Mouse (Mus musculus): ENCODE results near the gene Dtx2. TPM values are rescaled to one million over a fixed set of nuclear protein-coding genes. Genes with fewer than 3 reads are reported as not detected.
A peak's percentile ranks its signal among the peaks of the same experiment; 100 is the strongest.

Dtx2 gene
- polyA plus RNA-seq, 1 experiment from 2014 or later: 21.4 TPM

- Histone ChIP-seq H3K4me2 (replicated peaks) (no peak overlapping the region), H3K9ac (no peak overlapping the region), H3K27ac (no peak overlapping the region), H3K4me3 (replicated peaks) (no peak overlapping the region), H3K36me3 (peaks cover 22% of the 10 kb centered on the region; the same call in 1 of the 2 replicates), H3K4me1 (replicated peaks) (0 out of 2 replicates have a peak, but pooled peaks cover 6% of the 10 kb centered on the region), H3K9me3 (no peaks in the 10 kb centered on the region), H3K27me3 (replicated peaks) (no peaks in the 10 kb centered on the region)
- WGBS: 87% methylated on average over 10 of the region's 10 CpGs
- no peak for ATAC-seq
Measured at GRCm38 (mm10) chr5:136014877-136015276, 20.3 kb downstream of the Dtx2 start.

- Histone ChIP-seq H3K27me3 (replicated peaks) (no peaks in the 10 kb centered on the region), H3K4me3 (replicated peaks) (no peak overlapping the region), H3K9ac (no peak overlapping the region), H3K36me3 (peaks cover 20% of the 10 kb centered on the region; the same call in 1 of the 2 replicates), H3K4me2 (replicated peaks) (no peak overlapping the region), H3K4me1 (replicated peaks) (0 out of 2 replicates have a peak, but pooled peaks cover 6% of the 10 kb centered on the region), H3K9me3 (no peaks in the 10 kb centered on the region), H3K27ac (no peak overlapping the region)
- ATAC-seq: no peak
- WGBS: 75% methylated on average over 10 of the region's 10 CpGs
Measured at GRCm38 (mm10) chr5:136015586-136015985, 21.0 kb downstream of the Dtx2 start.

GRCm38 (mm10) chr5:136016014-136016876 lies 21.6 kb downstream of the Dtx2 start:
- Histone ChIP-seq H3K9me3 (no peaks in the 10 kb centered on the region), H3K4me1 (replicated peaks) (0 out of 2 replicates have a peak, but pooled peaks cover 6% of the 10 kb centered on the region), H3K9ac (no peak overlapping the region), H3K27me3 (replicated peaks) (no peaks in the 10 kb centered on the region), H3K4me2 (replicated peaks) (no peak overlapping the region), H3K36me3 (peaks cover 19% of the 10 kb centered on the region; the same call in 1 of the 2 replicates), H3K4me3 (replicated peaks) (no peak overlapping the region), H3K27ac (0 out of 2 replicates have a peak overlapping the region, but pooled peaks have one; percentile 14)
- 76% methylated on average over 10 of the region's 10 CpGs for WGBS
- ATAC-seq: peak; percentile 46; the same call in 1 of the 2 replicates

- Histone ChIP-seq H3K4me1 (replicated peaks) (0 out of 2 replicates have a peak, but pooled peaks cover 6% of the 10 kb centered on the region), H3K27me3 (replicated peaks) (no peaks in the 10 kb centered on the region), H3K27ac (no peak overlapping the region), H3K36me3 (peaks cover 9% of the 10 kb centered on the region; the same call in 1 of the 2 replicates), H3K9ac (no peak overlapping the region), H3K9me3 (no peaks in the 10 kb centered on the region), H3K4me2 (replicated peaks) (no peak overlapping the region), H3K4me3 (replicated peaks) (no peak overlapping the region)
- WGBS: 83% methylated on average over 6 of the region's 6 CpGs
- no peak for ATAC-seq
Measured at GRCm38 (mm10) chr5:136017262-136017661, 22.7 kb downstream of the Dtx2 start.

- H3K27ac ChIP-seq: no peak overlapping the region
- H3K36me3 ChIP-seq: 0 out of 2 replicates have a peak, but pooled peaks cover under 1% of the 10 kb centered on the region
- ATAC-seq: no peak
- no peaks in the 10 kb centered on the region for H3K27me3 ChIP-seq (replicated peaks)
- 0 out of 2 replicates have a peak, but pooled peaks cover 6% of the 10 kb centered on the region for H3K4me1 ChIP-seq (replicated peaks)
- 77% methylated on average over 2 of the region's 2 CpGs for WGBS
- H3K9me3 ChIP-seq: no peaks in the 10 kb centered on the region
- no peak overlapping the region for H3K9ac ChIP-seq
- H3K4me3 ChIP-seq (replicated peaks): no peak overlapping the region
- no peak overlapping the region for H3K4me2 ChIP-seq (replicated peaks)
Measured at GRCm38 (mm10) chr5:136018726-136019125, 24.1 kb downstream of the Dtx2 start.

GRCm38 (mm10) chr5:136019907-136020306 lies 25.3 kb downstream of the Dtx2 start:
- H3K4me2 ChIP-seq (replicated peaks): no peak overlapping the region
- H3K36me3 ChIP-seq: no peaks in the 10 kb centered on the region
- no peak overlapping the region for H3K27ac ChIP-seq
- H3K4me1 ChIP-seq (replicated peaks): 0 out of 2 replicates have a peak, but pooled peaks cover 4% of the 10 kb centered on the region
- H3K9ac ChIP-seq: no peak overlapping the region
- no peaks in the 10 kb centered on the region for H3K9me3 ChIP-seq
- peak; percentile 47 for ATAC-seq
- WGBS: 23% methylated on average over 1 of the region's 1 CpGs
- no peaks in the 10 kb centered on the region for H3K27me3 ChIP-seq (replicated peaks)
- H3K4me3 ChIP-seq (replicated peaks): no peak overlapping the region

GRCm38 (mm10) chr5:136025712-136026111 lies 31.1 kb downstream of the Dtx2 start:
- Histone ChIP-seq H3K9me3 (no peaks in the 10 kb centered on the region), H3K27ac (no peak overlapping the region), H3K27me3 (replicated peaks) (no peaks in the 10 kb centered on the region), H3K4me2 (replicated peaks) (no peak overlapping the region), H3K36me3 (peaks cover 14% of the 10 kb centered on the region; the same call in 1 of the 2 replicates), H3K9ac (no peak overlapping the region), H3K4me3 (replicated peaks) (no peak overlapping the region), H3K4me1 (replicated peaks) (no peaks in the 10 kb centered on the region)
- WGBS: 86% methylated on average over 3 of the region's 3 CpGs
- ATAC-seq: no peak

GRCm38 (mm10) chr5:136026859-136027258 lies 32.3 kb downstream of the Dtx2 start:
- Histone ChIP-seq H3K27ac (no peak overlapping the region), H3K4me3 (replicated peaks) (no peak overlapping the region), H3K4me1 (replicated peaks) (no peaks in the 10 kb centered on the region), H3K4me2 (replicated peaks) (no peak overlapping the region), H3K27me3 (replicated peaks) (no peaks in the 10 kb centered on the region), H3K9ac (no peak overlapping the region), H3K36me3 (peaks cover 22% of the 10 kb centered on the region), H3K9me3 (no peaks in the 10 kb centered on the region)
- no peak for ATAC-seq
- 88% methylated on average over 9 of the region's 9 CpGs for WGBS

GRCm38 (mm10) chr5:136027612-136028311 lies 33.2 kb downstream of the Dtx2 start:
- Histone ChIP-seq H3K27me3 (replicated peaks) (no peaks in the 10 kb centered on the region), H3K36me3 (peaks cover 22% of the 10 kb centered on the region), H3K27ac (no peak overlapping the region), H3K9me3 (no peaks in the 10 kb centered on the region), H3K4me2 (replicated peaks) (no peak overlapping the region), H3K9ac (no peak overlapping the region), H3K4me3 (replicated peaks) (no peak overlapping the region), H3K4me1 (replicated peaks) (no peaks in the 10 kb centered on the region)
- WGBS: 86% methylated on average over 11 of the region's 11 CpGs
- no peak for ATAC-seq

- Histone ChIP-seq H3K9ac (no peak overlapping the region), H3K4me3 (replicated peaks) (no peak overlapping the region), H3K36me3 (peaks cover 11% of the 10 kb centered on the region; the same call in 1 of the 2 replicates), H3K27ac (no peak overlapping the region), H3K9me3 (no peaks in the 10 kb centered on the region), H3K27me3 (replicated peaks) (no peaks in the 10 kb centered on the region), H3K4me1 (replicated peaks) (0 out of 2 replicates have a peak, but pooled peaks cover 1% of the 10 kb centered on the region), H3K4me2 (replicated peaks) (no peak overlapping the region)
- no peak for ATAC-seq
- WGBS: 79% methylated on average over 4 of the region's 4 CpGs
Measured at GRCm38 (mm10) chr5:136034868-136035267, 40.3 kb downstream of the Dtx2 start.

- Histone ChIP-seq H3K9ac (no peak overlapping the region), H3K27ac (no peak overlapping the region), H3K36me3 (peaks cover 11% of the 10 kb centered on the region; the same call in 1 of the 2 replicates), H3K4me2 (replicated peaks) (no peak overlapping the region), H3K4me3 (replicated peaks) (no peak overlapping the region), H3K4me1 (replicated peaks) (0 out of 2 replicates have a peak, but pooled peaks cover 4% of the 10 kb centered on the region), H3K27me3 (replicated peaks) (no peaks in the 10 kb centered on the region), H3K9me3 (no peaks in the 10 kb centered on the region)
- WGBS: 82% methylated on average over 1 of the region's 1 CpGs
- no peak for ATAC-seq
Measured at GRCm38 (mm10) chr5:136035285-136035684, 40.7 kb downstream of the Dtx2 start.

- H3K9ac ChIP-seq: no peak overlapping the region
- H3K27me3 ChIP-seq (replicated peaks): no peaks in the 10 kb centered on the region
- no peak overlapping the region for H3K4me3 ChIP-seq (replicated peaks)
- H3K4me1 ChIP-seq (replicated peaks): peaks cover 6% of the 10 kb centered on the region; the same call in 1 of the 2 replicates
- H3K27ac ChIP-seq: no peak overlapping the region
- 100% methylated on average over 1 of the region's 1 CpGs for WGBS
- H3K36me3 ChIP-seq: no peaks in the 10 kb centered on the region; the same call in 1 of the 2 replicates
- ATAC-seq: no peak
- no peak overlapping the region for H3K4me2 ChIP-seq (replicated peaks)
- no peaks in the 10 kb centered on the region for H3K9me3 ChIP-seq
Measured at GRCm38 (mm10) chr5:136036667-136037066, 42.1 kb downstream of the Dtx2 start.
